Mouse (Mus musculus) embryonic facial prominence, embryonic 11.5 days (tissue): ENCODE measurements around the gene Areg. TPM values are rescaled to one million over a fixed set of nuclear protein-coding genes. Genes with fewer than 3 reads are reported as not detected.

Experiments used
- ATAC-seq: fragments of 200-750 bp; cut with Nextera tagmentation; replicated peaks from 2 replicates; pipeline ENCODE4 v1.8.0; 2017; ENCODE audit warnings: low read depth; ENCODE audit not compliant: insufficient number of reproducible peaks, low FRiP score, low TSS enrichment
- DNase-seq: peaks from one replicate; pipeline ENCODE4 v3.0.0-alpha.2; 2015; ENCODE audit warnings: low spot score
- H3K27ac ChIP-seq: fragments of 300-500 bp; sonication (generic); replicated peaks from 2 replicates; pipeline ENCODE4 v1.5.1; 2014; ENCODE audit warnings: mild to moderate bottlenecking, low read depth, low read length, control low read depth
- H3K27me3 ChIP-seq: fragments of 300-500 bp; sonication (generic); 2 replicates; pipeline ENCODE4 v1.6.1; 2014; ENCODE audit warnings: mild to moderate bottlenecking, low read length, moderate library complexity, mixed read lengths; ENCODE audit not compliant: control insufficient read depth, insufficient read depth
- H3K36me3 ChIP-seq: fragments of 300-500 bp; sonication (generic); replicated peaks from 2 replicates; pipeline ENCODE4 v1.6.1; 2014; ENCODE audit warnings: low read depth, mild to moderate bottlenecking, low read length, moderate library complexity, mixed read lengths; ENCODE audit not compliant: control insufficient read depth, insufficient read depth
- H3K4me1 ChIP-seq: fragments of 300-500 bp; sonication (generic); 2 replicates; pipeline ENCODE4 v1.6.1; 2014; ENCODE audit warnings: low read length, mixed read lengths; ENCODE audit not compliant: control insufficient read depth, insufficient read depth
- H3K4me2 ChIP-seq: fragments of 300-500 bp; sonication (generic); 2 replicates; pipeline ENCODE4 v1.6.1; 2014; ENCODE audit warnings: low read depth, mild to moderate bottlenecking, control low read depth, low read length, moderate library complexity
- H3K4me3 ChIP-seq: fragments of 300-500 bp; sonication (generic); 2 replicates; pipeline ENCODE4 v1.5.1; 2014; ENCODE audit warnings: low read depth, low read length, control low read depth
- H3K9ac ChIP-seq: fragments of 300-500 bp; sonication (generic); replicated peaks from 2 replicates; pipeline ENCODE4 v1.6.1; 2014; ENCODE audit warnings: mild to moderate bottlenecking, control low read depth, low read length
- H3K9me3 ChIP-seq: fragments of 300-500 bp; sonication (generic); replicated peaks from 2 replicates; pipeline ENCODE4 v1.6.1; 2016; ENCODE audit warnings: mild to moderate bottlenecking, low read length, inconsistent platforms, mixed read lengths; ENCODE audit not compliant: control insufficient read depth
- WGBS: fragments of 180-500 bp; shearing (Covaris S2); extraction: QIAGEN DNeasy Blood & Tissue Kit; methylation state at CpG from one replicate; pipeline ENCODE4 v1.1.7; 2014; 5-methylcytosine and 5-hydroxymethylcytosine counted together
- polyA plus RNA-seq: library from polyadenylated mRNA; unstranded; fragments of >200 nt; fragmentation: Nextera tagmentation; extraction: Ambion mirVana; gene quantifications from 2 replicates; pipeline ENCODE4 v1.2.1, GENCODE M21; 2014

Areg gene
- polyA plus RNA-seq, 1 experiment from 2014 or later, result not detected

DNA sequence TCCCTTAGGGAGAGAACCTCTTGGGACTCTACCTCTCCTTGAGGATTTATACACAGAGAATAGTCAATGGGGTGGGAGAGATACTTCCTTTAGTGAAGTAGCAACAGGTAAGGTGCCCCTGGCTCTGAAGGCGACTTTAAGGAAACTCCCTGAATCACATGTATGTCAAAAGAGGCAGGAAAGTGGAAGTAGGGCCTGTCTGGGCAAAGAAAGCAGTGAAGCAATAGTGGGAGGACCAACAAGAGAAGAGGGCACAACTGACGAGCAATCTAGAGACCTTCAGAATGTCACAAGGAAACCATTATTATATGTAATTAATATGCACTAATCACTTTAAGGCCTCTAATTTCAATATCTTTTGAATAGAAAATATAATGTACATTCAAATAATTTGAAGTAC, 25.4 kb upstream of the Areg start:
- no peak for ATAC-seq

GRCm38 (mm10) chr5:91114574-91114973, 24.8 kb upstream of the Areg start:
- Histone ChIP-seq H3K27ac (no peak overlapping the region), H3K4me3 (no peak overlapping the region), H3K36me3 (no peaks in the 10 kb centered on the region), H3K4me1 (no peaks in the 10 kb centered on the region), H3K9ac (no peak overlapping the region), H3K9me3 (no peaks in the 10 kb centered on the region), H3K4me2 (no peak overlapping the region), H3K27me3 (no peaks in the 10 kb centered on the region)
- DNase-seq (no peak), ATAC-seq (no peak)
- WGBS, result 64% methylated on average over 1 of the region's 1 CpGs

More for the DNA sequence above, 25.4 kb upstream of the Areg start:
- Histone ChIP-seq H3K9ac (no peak overlapping the region), H3K9me3 (no peaks in the 10 kb centered on the region), H3K27me3 (no peaks in the 10 kb centered on the region), H3K36me3 (no peaks in the 10 kb centered on the region), H3K27ac (no peak overlapping the region), H3K4me1 (no peaks in the 10 kb centered on the region), H3K4me3 (no peak overlapping the region), H3K4me2 (no peak overlapping the region)
- no peak for DNase-seq
- 76% methylated on average over 2 of the region's 2 CpGs for WGBS

- Histone ChIP-seq H3K4me3 (no peak overlapping the region), H3K27ac (no peak overlapping the region), H3K4me1 (no peaks in the 10 kb centered on the region), H3K4me2 (no peak overlapping the region), H3K27me3 (no peaks in the 10 kb centered on the region), H3K9ac (no peak overlapping the region), H3K36me3 (no peaks in the 10 kb centered on the region), H3K9me3 (no peaks in the 10 kb centered on the region)
- no peak for DNase-seq
- ATAC-seq, result no peak
Observed at GRCm38 (mm10) chr5:91118618-91119017, 20.8 kb upstream of the Areg start.

- no peak overlapping the region for H3K9ac ChIP-seq
- ATAC-seq, result no peak
- 80% methylated on average over 4 of the region's 4 CpGs for WGBS
Observed at GRCm38 (mm10) chr5:91123404-91123803, 16.0 kb upstream of the Areg start.

DNA sequence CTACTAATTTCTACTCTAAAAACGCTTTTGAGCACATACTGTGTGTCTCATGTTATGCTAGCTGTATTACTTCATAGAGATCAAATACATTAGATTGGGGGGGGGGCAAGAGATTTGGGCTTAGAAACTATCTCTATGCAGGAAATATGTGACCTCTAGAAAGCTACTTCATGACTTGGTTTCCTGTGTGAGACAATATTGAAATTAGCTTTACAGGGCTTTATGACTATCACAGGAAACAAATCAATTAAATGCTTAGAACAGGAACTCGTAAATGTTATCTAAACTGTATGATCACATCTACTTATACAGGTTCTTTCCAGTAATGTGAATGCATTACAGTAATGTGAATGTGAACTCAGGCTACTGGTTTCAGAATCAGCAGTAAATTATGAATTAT, 15.3 kb upstream of the Areg start:
- Histone ChIP-seq H3K27me3 (no peaks in the 10 kb centered on the region), H3K27ac (no peak overlapping the region), H3K4me2 (no peak overlapping the region), H3K36me3 (no peaks in the 10 kb centered on the region), H3K9me3 (no peaks in the 10 kb centered on the region), H3K4me3 (no peak overlapping the region), H3K4me1 (no peaks in the 10 kb centered on the region), H3K9ac (no peak overlapping the region)
- no peak for ATAC-seq
- no peak for DNase-seq
- WGBS, result 80% methylated on average over 2 of the region's 2 CpGs

More at GRCm38 (mm10) chr5:91123404-91123803, 16.0 kb upstream of the Areg start:
- DNase-seq, result no peak
- Histone ChIP-seq H3K4me3 (no peak overlapping the region), H3K4me1 (no peaks in the 10 kb centered on the region), H3K27me3 (no peaks in the 10 kb centered on the region), H3K9me3 (no peaks in the 10 kb centered on the region), H3K4me2 (no peak overlapping the region), H3K27ac (no peak overlapping the region), H3K36me3 (no peaks in the 10 kb centered on the region)

DNA sequence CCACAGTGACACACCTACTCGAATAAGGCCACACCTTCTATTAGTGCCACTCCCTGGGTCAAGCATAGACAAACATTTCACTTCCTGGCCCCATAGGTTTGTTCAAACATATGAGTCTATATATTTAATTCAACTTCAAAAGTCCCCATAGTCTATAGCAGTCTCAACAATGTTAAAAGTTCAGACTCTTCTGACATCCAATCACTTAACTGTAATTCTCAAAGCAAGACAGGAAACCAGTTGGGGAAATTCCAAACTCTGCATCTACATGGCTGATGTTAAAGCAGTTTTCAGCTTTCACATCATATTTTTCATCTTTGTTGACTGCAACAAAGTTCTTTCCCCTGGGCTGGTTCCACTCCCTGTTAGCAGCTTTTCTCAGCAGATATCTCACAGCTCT, 12.8 kb upstream of the Areg start:
- Histone ChIP-seq H3K4me1 (no peaks in the 10 kb centered on the region), H3K36me3 (no peaks in the 10 kb centered on the region), H3K4me3 (no peak overlapping the region), H3K9ac (no peak overlapping the region), H3K27me3 (no peaks in the 10 kb centered on the region), H3K4me2 (no peak overlapping the region), H3K27ac (no peak overlapping the region), H3K9me3 (no peaks in the 10 kb centered on the region)
- ATAC-seq (no peak), DNase-seq (no peak)
- WGBS, result 91% methylated on average over 1 of the region's 1 CpGs

DNA sequence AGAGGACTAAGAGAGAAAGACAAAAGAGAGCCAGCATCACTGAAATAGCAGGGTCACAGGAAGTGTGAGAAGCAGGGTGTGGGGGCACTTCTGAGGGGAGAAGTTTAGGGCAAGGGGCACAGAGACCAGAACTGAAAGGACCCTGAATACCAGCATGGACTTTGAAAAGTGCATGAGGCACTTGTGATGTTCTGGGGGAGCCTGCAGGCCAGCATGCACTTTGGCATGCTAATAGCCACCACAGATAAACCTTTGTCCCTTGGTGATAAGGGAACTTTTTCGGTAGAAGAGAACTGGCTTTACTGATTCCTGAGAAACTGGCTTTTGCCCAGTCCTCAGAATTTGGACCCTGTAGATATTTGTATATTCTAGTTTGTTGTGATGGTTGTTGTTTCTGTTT, 4.4 kb upstream of the Areg start:
- DNase-seq (no peak), ATAC-seq (no peak)
- no peaks in the 10 kb centered on the region for H3K4me1 ChIP-seq
- no peak overlapping the region for H3K4me3 ChIP-seq
- H3K9me3 ChIP-seq, result no peaks in the 10 kb centered on the region
- no peaks in the 10 kb centered on the region for H3K36me3 ChIP-seq
- 59% methylated on average over 1 of the region's 1 CpGs for WGBS
- H3K27me3 ChIP-seq, result peaks cover 6% of the 10 kb centered on the region
- no peak overlapping the region for H3K27ac ChIP-seq
- no peak overlapping the region for H3K4me2 ChIP-seq
- H3K9ac ChIP-seq, result no peak overlapping the region

- Histone ChIP-seq H3K9me3 (no peaks in the 10 kb centered on the region), H3K36me3 (no peaks in the 10 kb centered on the region), H3K27ac (no peak overlapping the region), H3K4me2 (peak overlapping the region; percentile 92), H3K4me3 (peak overlapping the region; percentile 52), H3K27me3 (peaks cover 15% of the 10 kb centered on the region), H3K9ac (no peak overlapping the region), H3K4me1 (no peaks in the 10 kb centered on the region)
- ATAC-seq (no peak), DNase-seq (peak; percentile 30)
- WGBS, result 3% methylated on average over 7 of the region's 7 CpGs
Observed at GRCm38 (mm10) chr5:91138970-91139369, 429 bp upstream of the Areg start.
